Mouse (Mus musculus) urinary bladder, postnatal 25 days (tissue): ENCODE measurements at regions not wholly inside any gene's neighbourhood (a gene's known extent, or its start where the extent isn't known, plus 50 kb on each side); places are given as distances from the start of the nearest gene placed in this dataset.
"Not testable (repeated sequence)": the region's sequence is repeated elsewhere in the genome, so short reads cannot be mapped to it uniquely, and the experiment has no call there.

Experiments used
- DNase-seq: peaks from one replicate; pipeline ENCODE4 v3.0.0; 2022; ENCODE audit warnings: low spot score

DNA sequence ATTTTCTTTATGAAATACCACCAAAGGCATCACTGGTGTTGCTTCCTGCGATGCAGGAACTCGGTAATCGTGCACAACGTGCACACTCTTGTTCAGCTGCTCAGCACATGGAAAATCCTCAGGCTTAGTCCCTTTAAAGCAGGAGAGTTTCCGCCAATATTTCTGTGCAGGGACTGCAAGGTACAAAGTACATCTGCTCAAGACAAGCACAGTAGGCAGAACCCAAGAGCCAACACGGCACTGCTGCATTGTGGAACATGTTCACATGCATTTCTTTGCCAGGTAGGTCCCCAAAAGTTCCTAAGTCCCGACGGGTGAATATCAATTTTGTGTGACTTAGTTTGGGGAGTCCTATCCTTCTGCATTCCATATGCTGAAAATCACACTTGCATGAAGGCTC lies 808.0 kb upstream of the Pou3f3 start:
- no peak for DNase-seq

DNA sequence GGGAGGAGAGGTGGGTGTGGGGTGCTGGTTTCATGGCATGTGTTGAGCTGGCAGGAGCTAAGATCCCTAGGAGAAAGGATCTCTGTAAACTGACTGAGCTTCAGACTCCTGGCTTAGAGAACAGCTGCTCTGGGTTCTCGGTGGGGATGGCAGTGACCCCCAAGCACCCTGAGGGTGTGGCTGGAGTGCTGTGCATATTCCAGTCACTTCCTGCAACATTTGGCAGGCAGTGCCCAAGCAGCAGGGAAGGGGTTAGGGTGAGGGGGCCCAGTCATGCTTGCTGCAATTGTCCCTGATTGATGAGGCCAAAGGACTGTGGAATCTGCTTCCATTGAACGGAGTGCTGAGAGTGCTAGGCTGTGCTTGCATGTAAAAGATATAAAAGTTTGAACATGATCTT lies 807.4 kb upstream of the Pou3f3 start:
- no peak for DNase-seq

DNA sequence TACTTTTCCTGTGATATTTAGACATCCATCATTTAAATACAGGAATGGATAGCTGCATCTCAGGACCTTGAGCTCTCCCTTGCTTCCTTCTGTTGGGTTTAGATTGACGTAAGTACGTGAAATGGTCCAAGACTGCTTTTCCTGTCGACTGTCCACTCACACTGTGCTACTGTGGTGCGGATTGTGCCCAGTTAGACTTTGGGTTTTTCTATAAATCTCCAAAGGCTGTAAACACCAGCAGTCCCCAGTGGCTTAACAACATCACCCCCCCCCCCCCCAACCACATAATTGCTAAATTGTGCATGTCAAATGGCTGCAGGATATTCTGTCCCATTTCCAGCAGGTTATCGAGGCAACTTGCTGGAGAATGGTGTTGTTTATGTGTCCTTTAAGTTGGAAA lies 806.6 kb upstream of the Pou3f3 start:
- DNase-seq = no peak

DNA sequence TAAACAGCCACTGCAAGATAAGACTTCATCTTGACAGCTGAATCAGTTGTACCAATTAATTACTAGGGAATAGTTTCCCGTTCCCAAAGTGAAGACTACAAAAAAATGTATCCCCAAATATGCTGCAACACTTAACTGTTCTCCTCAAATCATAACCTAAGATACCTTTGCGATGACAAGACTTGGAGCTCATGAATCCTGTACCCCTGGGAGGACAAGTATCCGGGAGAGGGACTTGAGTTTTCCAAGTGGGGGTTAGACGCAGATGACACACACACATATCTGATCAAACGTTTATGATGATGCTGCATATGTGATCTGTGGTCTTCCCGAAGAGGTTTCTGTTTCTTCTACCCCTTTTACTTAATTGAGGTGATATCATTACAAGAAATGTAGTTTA lies 805.6 kb upstream of the Pou3f3 start:
- DNase-seq = no peak

DNA sequence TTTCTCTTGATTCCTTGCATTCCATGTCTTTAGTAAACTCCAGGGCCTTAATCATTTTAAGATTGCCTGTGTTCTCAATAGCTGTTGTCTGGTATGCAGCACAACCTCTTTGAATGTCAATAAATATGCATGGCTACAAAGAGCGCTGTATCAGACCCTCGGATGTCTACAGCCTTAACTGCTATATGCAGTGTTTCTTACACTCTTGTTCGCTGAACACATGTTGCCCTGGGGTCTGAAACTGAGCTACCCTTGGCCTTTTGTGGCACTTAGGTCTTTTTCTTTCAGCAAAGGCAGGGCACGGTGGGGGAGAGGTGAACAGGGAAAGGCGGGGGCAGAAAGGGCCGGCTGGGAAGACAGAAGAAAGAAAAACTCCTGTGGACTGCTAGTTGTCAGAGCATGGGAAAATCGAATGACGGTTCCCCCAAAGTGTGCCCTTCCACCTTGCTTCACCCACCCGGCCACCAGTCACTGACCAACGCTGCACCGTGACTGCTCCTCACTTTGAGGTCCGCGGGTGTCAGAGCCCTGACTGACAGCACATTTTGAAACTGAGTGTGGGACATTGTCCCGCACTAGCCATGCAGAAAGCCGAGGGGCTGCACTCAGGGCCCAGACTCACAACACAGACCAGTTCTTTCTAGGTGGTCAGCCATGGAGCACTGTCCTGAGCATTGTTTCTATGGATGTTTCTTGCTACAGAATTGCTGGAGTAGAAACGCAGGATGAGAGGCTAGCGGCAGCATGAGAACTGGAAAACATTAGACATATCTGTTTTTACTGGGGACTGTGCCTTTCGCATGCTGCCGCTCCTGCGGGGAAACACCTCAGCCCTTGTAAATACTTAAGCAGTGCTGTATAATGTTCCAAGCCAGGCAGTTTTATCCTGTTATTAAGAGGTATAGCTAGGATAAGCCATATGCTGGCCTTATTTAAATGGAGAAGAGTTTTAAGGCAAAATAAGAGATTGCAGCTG lies 804.6 kb upstream of the Pou3f3 start:
- no peak for DNase-seq

DNA sequence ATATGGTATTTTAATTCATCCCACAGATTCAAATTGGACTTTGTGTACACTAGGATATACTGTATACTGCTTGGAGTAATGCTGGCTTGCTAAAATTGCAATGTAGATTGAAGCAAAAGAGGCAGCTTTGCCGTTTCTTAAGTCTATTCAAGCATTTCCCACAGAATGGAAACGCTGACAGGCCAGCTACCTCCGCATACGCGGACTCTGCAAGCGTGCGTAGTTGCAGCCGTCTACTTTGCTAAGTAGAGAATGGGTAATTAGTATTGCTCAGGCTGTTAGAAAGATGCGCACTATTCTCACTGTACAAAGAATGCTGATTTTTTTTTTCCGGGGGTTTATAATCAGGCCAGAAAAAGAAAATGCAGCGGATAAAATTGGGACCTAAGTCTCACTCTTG lies 803.8 kb upstream of the Pou3f3 start:
- no peak for DNase-seq

DNA sequence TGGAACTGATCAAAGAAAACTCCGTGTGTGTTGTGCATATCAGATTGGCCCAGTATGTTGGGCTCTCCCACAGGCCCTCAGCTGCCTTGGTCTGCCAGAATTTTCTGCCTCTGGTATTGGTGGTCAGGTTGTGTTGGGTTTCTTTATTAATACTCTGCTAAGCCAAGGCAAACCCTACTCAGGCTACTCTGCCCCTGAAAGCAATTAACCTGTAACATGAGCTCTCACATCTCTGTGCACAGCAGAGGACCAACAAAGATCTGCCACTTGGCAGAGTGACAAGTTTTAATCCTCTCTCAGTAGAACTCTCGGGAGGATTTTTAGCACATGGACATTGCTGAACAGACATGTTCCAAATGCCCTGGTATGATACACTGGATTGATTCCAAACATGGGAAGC lies 803.2 kb upstream of the Pou3f3 start:
- no peak for DNase-seq

DNA sequence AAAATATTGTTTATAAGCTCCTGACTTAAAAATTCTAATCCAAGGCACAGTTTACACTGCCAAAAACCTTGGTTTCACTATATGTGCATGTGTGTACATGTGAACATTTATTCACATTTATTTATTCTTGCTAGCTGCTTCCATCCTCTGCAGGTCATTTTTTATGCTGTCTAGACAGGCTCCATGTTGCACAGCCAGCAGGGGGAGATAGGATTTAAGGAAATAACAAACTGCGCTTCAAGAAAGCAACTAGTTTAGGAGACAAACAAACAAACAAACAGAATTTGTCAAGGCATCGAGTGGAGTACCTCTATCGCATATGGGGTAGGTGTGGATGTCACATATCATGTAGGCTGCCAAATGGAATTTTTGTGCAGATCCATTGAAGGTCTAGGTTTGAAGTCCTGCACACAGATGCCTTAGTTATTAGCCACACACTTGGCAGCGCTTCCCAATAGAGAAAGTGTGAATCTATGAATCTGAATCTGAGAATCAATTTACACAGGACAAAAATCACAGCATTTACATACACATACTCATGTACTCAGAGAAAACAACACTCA lies 797.7 kb upstream of the Pou3f3 start:
- DNase-seq = no peak

DNA sequence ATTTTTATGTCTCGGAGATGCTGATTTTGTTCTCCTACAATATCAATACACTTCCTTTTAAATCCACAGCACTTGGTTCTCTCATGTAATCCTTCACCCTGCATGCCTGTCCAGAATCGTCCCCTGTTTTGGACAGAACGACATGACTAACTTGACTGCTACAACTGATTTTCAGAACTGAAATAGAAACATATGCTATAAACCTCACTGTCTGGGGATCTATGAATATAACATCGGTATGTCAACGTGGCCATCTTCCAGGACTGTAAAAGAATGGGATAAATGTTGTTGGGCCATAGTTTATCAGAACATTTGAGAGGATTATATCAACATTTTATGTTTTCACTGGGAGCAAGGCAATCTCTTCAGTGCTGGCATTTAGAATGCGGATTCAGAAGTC lies 795.2 kb upstream of the Pou3f3 start:
- no peak for DNase-seq

DNA sequence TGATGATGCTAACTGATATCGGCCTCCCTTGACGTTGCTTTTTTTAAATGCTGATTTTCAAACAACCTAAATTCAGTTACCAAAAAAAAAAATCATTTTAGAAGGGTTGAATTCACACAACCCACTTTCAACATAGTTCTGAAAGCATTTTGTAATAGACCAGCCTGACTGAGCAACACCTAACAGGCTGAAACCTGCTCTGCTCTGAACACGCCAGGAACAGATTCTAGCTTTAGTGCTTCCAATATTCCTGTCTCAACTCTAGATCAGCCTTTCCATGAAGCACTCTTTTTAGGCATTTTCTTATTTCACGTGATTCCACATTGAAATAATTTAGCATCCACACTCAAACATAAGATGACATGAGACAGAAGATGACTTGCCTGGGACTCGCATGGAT lies 789.6 kb upstream of the Pou3f3 start:
- no peak for DNase-seq

DNA sequence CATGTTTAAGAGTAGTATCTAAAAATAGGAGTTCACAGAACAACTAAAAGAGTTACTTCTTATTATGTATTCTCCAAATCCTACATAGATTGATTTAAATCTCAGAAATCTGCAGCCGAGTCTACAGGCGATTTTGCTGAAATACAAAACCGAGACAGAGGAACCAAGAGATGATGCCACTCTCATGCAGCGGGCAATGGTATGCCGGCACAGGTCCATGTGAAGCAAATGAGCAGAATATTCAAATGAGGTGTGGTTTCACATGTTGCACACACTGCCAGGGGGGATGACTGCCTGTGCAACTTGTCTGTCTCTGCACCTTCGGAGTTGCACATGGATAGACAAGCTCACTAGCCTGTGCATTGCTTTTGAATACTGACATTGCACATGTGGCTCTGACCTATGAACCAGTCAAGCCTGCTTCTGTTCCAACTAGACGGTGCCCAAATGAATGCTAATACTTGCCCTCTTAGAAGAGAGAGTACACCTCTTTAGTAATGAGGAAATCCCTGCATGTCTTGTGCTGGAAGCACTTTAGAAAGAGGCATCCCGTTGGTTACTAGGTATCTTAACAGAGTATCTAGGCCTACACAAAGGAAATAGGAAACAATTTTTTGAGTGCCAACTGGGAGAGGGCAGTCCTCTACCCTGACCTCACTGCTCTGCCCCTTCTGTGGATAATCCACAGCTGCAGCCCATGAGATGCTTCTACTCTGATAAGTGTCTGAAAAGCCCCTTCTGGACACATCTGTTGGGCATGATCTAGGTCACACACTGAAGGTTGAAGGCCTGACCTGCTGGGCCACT lies 787.4 kb upstream of the Pou3f3 start:
- DNase-seq = no peak

DNA sequence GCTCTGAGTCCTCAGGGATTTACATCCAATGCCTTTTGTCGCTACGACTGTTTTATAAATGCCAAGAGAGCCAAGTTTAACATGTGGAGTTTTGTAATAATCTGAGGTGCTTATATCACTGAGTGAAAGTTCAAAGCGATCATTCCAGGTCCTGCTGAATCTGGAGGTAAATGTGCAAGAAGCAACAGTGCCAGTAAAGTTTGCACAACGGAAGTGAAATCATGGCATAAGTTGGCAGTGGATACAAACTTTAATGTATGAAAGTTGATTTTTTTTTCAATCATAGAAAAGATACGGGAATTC lies 786.8 kb upstream of the Pou3f3 start:
- no peak for DNase-seq

DNA sequence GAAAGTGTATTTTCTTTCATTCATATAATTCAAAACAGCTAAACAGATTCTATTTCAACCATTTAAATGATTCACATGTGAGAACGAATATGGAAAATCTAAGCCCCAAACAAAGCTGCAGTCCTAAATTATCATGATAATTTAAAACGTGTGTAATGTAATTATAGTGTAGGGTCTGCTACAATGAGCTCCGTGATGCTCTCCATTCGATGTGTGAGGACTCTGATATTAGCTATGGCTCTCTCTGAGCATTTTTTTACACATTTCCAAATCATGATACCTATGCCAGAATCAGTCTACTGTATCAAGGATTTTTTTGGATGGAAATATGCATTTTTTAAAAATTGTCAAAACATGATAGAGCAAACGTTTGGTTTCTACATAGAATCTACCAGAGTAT lies 785.8 kb upstream of the Pou3f3 start:
- DNase-seq = no peak

DNA sequence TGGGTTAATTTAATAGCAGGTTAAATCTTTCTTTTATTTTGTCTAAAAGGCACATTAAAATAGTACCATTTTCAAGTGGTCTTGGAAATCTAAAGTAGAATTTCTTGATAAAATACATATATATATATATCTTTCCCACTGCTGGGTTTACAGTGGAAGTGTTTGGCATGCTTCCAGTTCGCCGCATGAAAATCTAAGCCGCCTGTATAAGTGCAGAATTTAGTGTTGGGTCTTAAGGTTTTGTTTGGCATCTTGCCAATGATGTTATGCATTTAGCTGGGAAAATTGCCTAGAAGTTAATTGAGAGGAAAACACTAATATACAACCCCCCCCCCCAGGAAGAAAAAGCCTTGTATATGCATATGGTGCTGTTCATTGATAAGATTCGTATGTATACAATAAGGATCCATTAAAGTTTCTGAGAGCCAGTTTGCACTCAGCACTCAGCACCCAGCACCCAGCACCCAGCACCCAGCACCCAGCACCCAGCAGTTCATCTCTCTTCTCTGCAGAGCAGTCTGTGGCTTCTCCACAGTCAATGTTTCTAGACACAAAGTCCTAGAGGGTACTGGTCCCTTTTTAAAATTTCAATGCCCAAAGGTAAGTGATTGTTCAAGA lies 778.7 kb upstream of the Pou3f3 start:
- no peak for DNase-seq

DNA sequence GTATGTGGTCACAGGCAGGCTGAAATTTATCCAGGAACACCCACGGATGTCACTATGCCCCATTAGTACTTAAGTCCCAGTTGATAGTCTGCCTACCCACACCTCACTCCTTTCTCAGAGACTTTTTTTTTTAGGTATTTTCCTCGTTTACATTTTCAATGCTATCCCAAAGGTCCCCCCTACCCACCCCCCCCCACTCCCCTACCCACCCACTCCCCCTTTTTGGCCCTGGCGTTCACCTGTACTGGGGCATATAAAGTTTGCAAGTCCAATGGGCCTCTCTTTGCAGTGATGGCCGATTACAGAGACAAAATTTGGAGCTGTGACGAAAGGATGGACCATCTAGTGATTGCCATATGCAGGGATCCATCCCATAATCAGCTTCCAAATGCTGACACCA lies 777.8 kb upstream of the Pou3f3 start:
- DNase-seq = not testable (repeated sequence)

DNA sequence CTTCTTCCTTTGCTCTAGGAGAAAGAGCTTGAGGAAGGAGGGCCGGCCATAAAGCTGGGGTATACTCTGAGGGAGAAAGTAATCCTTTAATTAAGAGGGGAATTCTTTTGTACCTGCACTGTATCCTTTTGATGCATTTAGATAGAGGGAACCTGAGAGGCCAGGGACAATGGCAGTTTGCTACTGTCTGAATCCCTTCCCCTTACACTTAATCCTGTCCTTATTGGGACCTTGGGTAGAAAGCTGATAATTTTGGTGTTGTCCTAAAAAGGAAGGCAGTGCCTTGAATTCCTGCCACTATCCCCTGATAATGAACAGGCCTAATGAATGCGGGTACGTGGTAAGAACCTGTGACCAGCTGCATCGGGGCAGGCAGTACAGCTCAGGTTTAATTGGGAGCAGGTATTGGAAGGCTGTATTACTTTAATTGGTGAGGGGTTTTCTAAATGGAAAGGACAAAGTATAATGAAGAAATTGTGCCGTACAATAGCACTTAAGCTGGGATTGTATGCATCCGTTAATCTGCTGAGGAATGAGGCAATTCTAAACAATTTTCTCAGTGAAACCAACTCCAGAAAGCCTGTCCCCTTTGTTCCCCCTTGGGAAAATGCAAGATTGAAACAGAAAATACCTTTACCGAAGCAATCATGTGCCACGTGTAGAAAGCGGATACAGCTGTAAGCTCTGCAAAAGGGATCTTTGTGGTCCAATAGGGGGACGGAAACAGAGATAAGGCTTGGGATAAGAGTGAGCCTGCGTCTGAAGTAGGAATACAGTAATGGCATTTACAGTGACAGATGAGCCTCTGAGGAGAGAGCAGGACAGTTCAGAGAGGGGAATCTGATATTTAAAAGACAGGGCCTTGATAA lies 776.9 kb upstream of the Pou3f3 start:
- DNase-seq = no peak

DNA sequence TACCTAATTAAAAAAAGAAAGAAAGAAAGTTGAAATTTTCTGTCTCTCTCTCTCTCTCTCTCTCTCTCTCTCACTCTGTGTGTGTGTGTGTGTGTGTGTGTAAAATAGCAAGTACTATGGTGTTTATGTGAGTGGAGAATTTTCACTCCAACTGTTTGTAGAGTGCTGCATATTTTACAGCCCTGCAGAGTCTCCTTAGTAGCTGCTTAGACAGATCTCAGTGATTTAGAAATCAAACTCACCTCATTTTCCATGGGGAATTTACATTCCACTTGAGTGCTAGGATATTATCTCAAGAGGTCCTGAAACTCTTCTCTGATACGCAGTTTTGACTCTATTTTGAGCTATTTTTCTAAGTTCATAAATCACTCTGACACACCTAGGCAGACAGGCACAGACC lies 761.8 kb upstream of the Pou3f3 start:
- no peak for DNase-seq

DNA sequence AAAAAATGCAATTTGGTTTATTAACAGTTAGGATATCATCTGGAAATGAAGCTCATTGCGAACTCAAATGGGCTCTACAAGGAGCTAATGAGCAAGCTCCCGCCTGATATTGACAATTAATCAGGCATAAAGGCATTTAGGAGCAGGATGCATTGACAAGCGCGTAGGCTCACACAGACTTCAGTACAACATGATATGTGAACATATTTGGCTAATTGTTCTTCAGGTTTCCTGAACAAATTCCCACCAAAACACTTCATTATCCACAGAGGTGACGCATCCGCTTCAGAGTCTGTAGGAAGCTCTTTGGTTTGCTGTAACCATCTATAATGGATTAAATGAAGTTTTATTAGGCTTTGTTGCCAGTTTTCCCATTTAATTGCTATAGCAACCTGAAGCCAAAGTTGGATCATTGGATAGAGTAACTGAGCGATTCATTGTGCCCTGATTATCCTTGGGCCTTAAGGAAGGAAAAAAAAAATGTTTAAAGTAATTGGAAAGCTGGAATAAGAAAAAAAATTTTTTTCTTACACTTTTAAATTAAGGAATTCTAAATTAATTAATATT lies 759.6 kb upstream of the Pou3f3 start:
- no peak for DNase-seq

DNA sequence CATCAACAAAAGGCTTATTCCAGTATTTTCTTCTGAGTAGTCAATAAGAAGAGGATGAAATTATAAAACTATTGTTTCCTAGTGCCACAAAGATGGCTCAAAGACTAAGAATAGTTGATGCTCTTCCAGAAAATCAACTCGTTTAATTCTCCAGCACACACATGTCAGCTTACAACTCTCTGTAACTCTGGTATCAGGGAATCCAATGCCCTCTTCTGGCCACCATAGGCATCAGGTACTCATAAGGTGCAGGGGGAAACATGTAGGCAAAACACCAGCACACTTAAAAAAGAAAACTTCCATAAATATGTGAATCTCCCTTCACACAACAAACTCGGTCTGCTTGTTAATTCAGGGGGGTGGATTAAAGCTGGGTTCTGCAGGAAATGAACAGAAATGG lies 734.6 kb upstream of the Pou3f3 start:
- DNase-seq = no peak

DNA sequence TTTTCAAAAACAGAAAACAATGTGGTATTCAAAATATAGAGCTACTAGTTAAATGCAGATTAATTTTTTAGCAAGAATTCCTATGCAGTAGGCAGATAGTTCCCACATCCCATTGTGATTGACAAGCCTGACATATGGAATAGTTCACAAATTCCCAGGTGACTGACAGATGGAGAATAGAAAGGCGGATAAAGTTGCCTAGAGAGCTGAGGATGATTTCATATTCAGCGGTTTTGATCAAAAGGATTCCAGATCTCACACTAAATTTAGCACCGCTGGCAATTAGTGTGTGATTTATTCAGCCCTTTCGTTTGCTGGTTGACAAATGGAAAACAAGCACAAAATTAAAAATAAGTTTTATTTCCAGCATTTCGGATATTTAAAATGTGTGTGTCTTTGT lies 714.0 kb upstream of the Pou3f3 start:
- no peak for DNase-seq

DNA sequence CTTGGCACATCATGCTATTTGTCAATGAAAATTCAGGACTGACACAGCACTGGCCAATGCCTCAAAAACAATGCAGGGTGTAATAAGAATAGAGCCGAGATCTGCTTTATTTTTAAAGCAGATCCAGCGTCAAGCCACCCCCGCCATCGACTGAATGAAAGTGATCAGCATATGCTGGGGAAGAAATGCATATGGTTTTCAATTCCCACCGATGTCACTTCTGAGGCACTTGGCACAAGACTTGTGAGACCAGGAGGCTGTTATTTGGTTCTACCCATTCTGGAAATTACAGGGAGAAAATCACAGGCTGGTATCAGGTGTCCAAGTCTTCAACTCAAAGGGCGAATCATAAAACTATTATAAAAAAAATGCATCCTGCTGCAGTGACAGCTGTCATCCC lies 689.3 kb upstream of the Pou3f3 start:
- DNase-seq = no peak
